Mouse (Mus musculus) testis, adult 2 months (tissue): ENCODE data around the gene Ptrh1.

Experiments used
- CTCF ChIP-seq: fragments of 200-500 bp; IDR thresholded peaks from 2 replicates; pipeline ENCODE4 v1.5.1; 2012; ENCODE audit warnings: low read depth, mild to moderate bottlenecking, inconsistent platforms, low read length, moderate library complexity; ENCODE audit not compliant: control insufficient read depth, insufficient read depth, insufficient replicate concordance
- POLR2A ChIP-seq: fragments of 200-500 bp; IDR thresholded peaks from 2 replicates; pipeline ENCODE4 v1.6.1; 2012; ENCODE audit warnings: low read depth, mild to moderate bottlenecking, inconsistent platforms, low read length, moderate library complexity; ENCODE audit not compliant: control insufficient read depth

DNA sequence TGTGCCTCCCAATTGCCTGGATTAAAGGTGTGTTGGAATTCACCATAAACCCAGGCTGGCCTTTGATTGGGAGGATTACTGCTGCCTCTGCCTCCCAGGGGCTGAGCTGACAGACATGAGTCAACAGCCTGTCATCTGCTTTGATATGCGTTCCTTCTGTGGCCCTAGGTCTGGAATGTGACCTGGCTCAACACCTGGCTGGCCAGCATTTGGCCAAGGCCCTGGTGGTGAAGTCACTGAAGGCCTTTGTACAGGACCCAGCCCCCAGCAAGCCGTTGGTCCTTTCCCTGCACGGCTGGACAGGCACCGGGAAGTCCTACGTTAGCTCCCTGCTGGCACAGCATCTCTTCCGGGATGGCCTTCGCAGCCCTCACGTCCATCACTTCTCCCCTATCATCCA, 17.1 kb upstream of the Ptrh1 start:
- TF ChIP-seq CTCF: no peak
- no peak for TF ChIP-seq POLR2A
